In genomic region chr16:4273702-4274476, GRCm38 (mm10) we compare ENCODE assay signal across 8 mouse cellular contexts.
A peak's percentile ranks its signal among the peaks of the same experiment; 100 is the strongest.
DNase-seq lines count a peak whose midpoint lies in the region; ATAC-seq and TF ChIP-seq lines count a peak whose summit lies in the region.

No protein-coding gene starts in this region.

- no peak for TF ChIP-seq EP300 in liver, postnatal 0 days (IDR thresholded peaks at IDR 0.05; ENCODE audit: low read depth)

- peaks cover 36% of the 10 kb centered on the region for H3K4me1 ChIP-seq in bone marrow macrophage, adult 2 months (ENCODE audit: control insufficient read depth, insufficient read depth, low read length)
- H3K4me1 ChIP-seq in liver, postnatal 0 days (ENCODE audit: insufficient read depth) = no peaks in the 10 kb centered on the region
- peaks cover 15% of the 10 kb centered on the region for H3K4me1 ChIP-seq in stomach, embryonic 15.5 days

- no peak overlapping the region for H3K4me3 ChIP-seq in bone marrow macrophage, adult 2 months (ENCODE audit: insufficient read depth, low read length)
- H3K4me3 ChIP-seq in liver, postnatal 0 days (ENCODE audit: low read depth, low read length) = no peak overlapping the region
- no peak overlapping the region for H3K4me3 ChIP-seq in stomach, embryonic 15.5 days (replicated peaks)

- ATAC-seq in liver, postnatal 0 days = no peak
- peak; percentile 72 for ATAC-seq in stomach, embryonic 15.5 days (ENCODE audit: insufficient read depth, low FRiP score, low read depth)

- 66% methylated on average over 12 of the region's 12 CpGs for WGBS in liver, postnatal 0 days (ENCODE audit: insufficient replicate concordance)
- WGBS in stomach, embryonic 15.5 days = 34% methylated on average over 12 of the region's 12 CpGs

- no peaks in the 10 kb centered on the region for H3K9me3 ChIP-seq in liver, postnatal 0 days (ENCODE audit: low read length)
- H3K9me3 ChIP-seq in stomach, embryonic 15.5 days = no peaks in the 10 kb centered on the region

- no peak overlapping the region for H3K4me2 ChIP-seq in liver, postnatal 0 days (ENCODE audit: low read depth, low read length)
- H3K4me2 ChIP-seq in stomach, embryonic 15.5 days = no peak overlapping the region; the same call in 1 of the 2 replicates

- no peak for TF ChIP-seq CTCF in bone marrow macrophage, adult 2 months (IDR thresholded peaks at IDR 0.05; ENCODE audit: low read depth, low read length)
- TF ChIP-seq CTCF in liver, postnatal 0 days (IDR thresholded peaks at IDR 0.05; ENCODE audit: low read depth) = no peak

- no peak overlapping the region for H3K9ac ChIP-seq in liver, postnatal 0 days (replicated peaks)
- no peak overlapping the region for H3K9ac ChIP-seq in stomach, embryonic 15.5 days

- peak overlapping the region; percentile 40 for H3K27ac ChIP-seq in bone marrow macrophage, adult 2 months (ENCODE audit: insufficient read depth, low read depth, low read length)
- no peak overlapping the region for H3K27ac ChIP-seq in liver, postnatal 0 days (ENCODE audit: low read depth)
- H3K27ac ChIP-seq in stomach, embryonic 15.5 days = peak overlapping the region; percentile 84

- H3K36me3 ChIP-seq in liver, postnatal 0 days (replicated peaks; ENCODE audit: insufficient read depth, low read length) = no peaks in the 10 kb centered on the region
- no peaks in the 10 kb centered on the region for H3K36me3 ChIP-seq in stomach, embryonic 15.5 days

- no peaks in the 10 kb centered on the region for H3K27me3 ChIP-seq in liver, postnatal 0 days (ENCODE audit: insufficient read depth, low read length)
- no peaks in the 10 kb centered on the region for H3K27me3 ChIP-seq in stomach, embryonic 15.5 days (replicated peaks)

- DNase-seq in cerebellum, adult 9-11 months = peak; percentile 19
- DNase-seq in cerebellum, adult 8-10 months = no peak
- peak; percentile 90 to 91 for DNase-seq in heart, adult 18-20 months
- DNase-seq in kidney, postnatal 10 days = peak; percentile 88
- DNase-seq in liver, postnatal 0 days = peak; percentile 24
- no peak for DNase-seq in thymus, postnatal 0 days (ENCODE audit: low spot score)

- no peak for TF ChIP-seq POLR2A in bone marrow macrophage, adult 2 months (IDR thresholded peaks at IDR 0.05; ENCODE audit: borderline replicate concordance, low read depth, low read length)

Comparison
In these comparisons a context has a peak if more than half of its experiments do, and no peak if none do; other contexts are left out.
1. DNase-seq: peak in cerebellum, adult 9-11 months (single experiment), heart, adult 18-20 months (2 of 2), kidney, postnatal 10 days (single experiment) and liver, postnatal 0 days (single experiment); none in cerebellum, adult 8-10 months (single experiment) and thymus, postnatal 0 days (single experiment).